Mouse (Mus musculus): ENCODE measurements around the gene Chdh.
A peak's percentile ranks its signal among the peaks of the same experiment; 100 is the strongest.

Chdh gene

DNA sequence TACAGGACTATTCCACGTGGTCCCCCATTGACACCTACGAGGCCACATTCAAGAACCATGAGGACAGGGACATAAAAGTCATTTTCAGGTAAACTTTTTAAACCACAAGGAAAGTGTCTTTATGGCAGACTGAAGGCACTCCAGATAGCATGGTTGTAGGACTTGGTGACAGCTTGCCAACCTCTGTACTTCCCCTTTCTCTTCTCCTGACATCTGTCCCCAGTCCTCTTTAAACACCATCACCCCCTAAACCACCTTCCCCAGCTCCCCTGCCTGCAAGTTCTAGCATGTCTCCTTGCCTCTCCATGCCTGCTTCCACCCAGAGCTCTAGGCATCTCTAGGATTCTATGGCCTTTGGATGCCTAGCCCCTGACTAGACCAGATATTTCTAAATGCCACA is 56.0 kb downstream of the Chdh start:
- no peak for DNase-seq

GRCm38 (mm10) chr14:30066752-30067151 is 57.9 kb downstream of the Chdh start:
- no peak for DNase-seq

- DNase-seq, result no peak
Observed at GRCm38 (mm10) chr14:30068566-30068965, 59.7 kb downstream of the Chdh start.

- DNase-seq, result no peak
Observed at GRCm38 (mm10) chr14:30075268-30075887, 66.6 kb downstream of the Chdh start.

DNA sequence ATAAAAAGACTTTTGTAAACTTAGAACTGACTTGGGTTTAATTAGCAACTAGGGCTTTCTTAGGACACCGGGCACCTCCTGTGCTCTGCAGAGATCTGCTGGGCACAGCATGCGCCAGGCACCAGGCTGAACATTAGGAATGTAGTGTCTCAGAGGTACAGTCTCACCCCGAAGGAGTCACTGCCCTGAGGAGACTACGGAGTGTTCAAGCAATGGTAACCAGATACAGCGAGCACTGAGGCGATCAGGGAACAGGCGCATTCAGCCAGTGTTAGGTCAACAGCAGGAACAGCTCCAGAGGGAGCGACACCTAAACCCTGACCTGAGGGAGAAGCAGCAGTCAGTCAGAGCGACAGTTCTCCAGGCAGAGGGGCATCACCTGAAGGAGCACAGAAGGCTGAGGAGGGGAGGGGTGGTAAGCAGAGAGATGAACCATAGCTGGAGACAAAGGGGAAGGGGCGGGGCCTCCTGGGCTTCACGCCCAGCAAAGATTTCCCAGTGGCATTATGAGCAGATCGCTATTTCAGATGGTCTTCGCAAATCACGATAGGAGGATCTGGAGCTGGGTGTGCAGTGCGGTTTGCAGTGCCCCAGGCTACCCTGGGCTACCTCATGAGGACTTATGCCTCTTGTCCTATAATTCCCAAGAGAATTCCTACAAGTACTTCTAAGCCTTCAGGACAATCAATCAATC is 69.4 kb downstream of the Chdh start:
- DNase-seq, result peak; percentile 67 to 72

GRCm38 (mm10) chr14:30079729-30080128 is 70.9 kb downstream of the Chdh start:
- DNase-seq, result no peak
